Mouse (Mus musculus): Measurements from ENCODE around the gene Tmem37.
A peak's percentile ranks its signal among the peaks of the same experiment; 100 is the strongest.

Tmem37 gene

DNA sequence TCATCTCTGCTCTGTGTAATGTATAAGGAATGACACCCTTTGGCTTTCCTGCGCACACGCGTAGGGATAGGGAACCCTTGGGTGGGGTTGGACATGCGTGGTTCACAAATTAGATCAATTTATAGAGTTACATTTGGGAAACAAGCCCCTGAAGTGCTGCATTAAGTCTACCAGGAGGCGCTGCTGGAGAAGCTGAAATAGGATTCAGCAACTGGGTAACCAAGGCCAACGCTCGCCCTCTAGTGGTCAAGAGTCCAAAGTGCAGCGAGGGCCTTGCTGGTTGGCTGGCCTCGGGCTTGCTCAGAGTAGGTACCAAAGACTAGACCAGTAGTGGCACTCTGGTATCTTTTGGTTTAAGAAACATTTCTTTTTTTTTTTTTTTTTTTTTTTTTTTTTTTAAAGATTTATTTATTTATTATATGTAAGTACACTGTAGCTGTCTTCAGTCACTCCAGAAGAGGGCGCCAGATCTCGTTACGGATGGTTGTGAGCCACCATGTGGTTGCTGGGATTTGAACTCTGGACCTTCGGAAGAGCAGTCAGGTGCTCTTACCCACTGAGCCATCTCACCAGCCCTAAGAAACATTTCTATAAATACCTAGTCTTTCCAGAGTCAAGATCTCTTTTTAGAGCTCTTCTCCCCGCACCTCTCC is 19.7 kb upstream of the Tmem37 start:
- DNase-seq (ENCODE audit: low spot score in 2 of 2), result peak; percentile 71 to 86

DNA sequence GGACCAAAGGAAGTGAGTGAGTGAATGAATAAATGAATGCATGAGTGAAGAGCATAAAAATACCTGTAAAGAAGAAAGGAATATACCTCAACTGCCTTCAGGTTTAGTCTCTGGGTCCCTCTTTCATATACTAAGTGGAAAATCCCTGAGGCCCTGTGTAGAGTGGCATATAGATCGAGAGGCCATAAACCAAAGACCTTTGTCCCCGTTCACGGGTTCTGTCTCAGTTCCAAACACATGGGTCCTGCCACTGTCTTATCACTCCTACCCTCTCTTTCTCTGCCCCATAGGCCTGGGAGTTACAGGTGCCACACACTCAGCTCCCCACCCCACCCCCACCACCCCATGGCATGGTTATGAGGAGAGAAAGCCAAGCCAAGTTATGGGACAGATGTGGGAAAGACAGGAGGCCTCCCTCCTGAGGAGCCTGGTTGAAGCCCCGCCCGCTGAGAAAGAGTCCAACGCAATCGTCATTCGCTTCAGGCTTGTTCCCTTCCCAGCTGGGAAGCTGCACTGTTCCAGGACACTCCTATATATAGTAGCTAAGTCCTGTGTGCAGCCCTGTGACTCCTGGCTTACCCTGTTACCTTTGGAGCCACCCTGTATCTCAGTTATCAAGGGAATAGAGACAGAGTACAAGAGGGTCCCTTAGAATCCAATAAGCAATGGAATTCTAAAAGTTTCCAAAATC is 17.2 kb upstream of the Tmem37 start:
- DNase-seq (ENCODE audit: low spot score in 2 of 2), result no peak

DNA sequence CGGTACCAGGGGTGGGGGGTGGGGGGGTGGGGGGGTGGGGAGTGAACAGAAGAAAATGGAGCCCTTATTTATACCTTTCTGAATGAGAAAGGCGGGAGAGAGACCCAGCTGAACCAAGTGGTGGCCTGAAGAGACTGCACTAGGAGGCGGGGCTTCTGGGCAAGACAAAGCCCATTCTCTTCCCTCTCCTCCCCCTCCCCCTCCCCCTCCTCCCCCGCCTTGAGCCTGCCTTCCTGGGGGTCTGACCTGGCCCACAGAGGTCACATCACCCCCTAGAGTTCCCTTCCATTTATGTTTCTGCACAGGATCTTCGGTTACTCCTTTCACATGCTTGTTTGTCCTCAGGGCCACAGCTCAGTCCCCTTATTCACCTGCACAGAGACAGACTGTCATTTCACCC is 15.3 kb upstream of the Tmem37 start:
- no peak for DNase-seq (ENCODE audit: low spot score in 2 of 2)

DNA sequence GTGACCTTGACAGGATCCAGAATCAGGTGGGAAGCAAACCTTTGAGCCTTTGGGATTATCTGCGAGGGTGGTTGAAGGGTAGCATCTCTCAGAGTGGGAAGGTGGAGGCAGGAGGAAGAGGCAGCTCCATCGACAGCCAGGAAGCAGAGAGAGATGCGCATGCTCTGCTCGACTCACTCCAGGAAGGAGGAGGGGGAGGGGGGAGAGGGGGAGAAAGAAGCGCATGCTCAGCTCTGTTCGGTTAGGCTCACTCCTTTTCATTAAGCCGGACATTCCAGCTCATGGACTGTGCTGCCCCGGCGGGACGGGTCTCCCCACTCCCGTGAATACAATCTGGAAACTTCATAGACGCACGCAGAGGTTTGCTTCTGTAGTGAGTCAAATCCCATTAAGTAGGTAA is 12.8 kb upstream of the Tmem37 start:
- DNase-seq (ENCODE audit: low spot score in 2 of 2), result no peak

GRCm38 (mm10) chr1:120085696-120086095 is 11.8 kb upstream of the Tmem37 start:
- DNase-seq (ENCODE audit: low spot score in 2 of 2), result no peak

DNA sequence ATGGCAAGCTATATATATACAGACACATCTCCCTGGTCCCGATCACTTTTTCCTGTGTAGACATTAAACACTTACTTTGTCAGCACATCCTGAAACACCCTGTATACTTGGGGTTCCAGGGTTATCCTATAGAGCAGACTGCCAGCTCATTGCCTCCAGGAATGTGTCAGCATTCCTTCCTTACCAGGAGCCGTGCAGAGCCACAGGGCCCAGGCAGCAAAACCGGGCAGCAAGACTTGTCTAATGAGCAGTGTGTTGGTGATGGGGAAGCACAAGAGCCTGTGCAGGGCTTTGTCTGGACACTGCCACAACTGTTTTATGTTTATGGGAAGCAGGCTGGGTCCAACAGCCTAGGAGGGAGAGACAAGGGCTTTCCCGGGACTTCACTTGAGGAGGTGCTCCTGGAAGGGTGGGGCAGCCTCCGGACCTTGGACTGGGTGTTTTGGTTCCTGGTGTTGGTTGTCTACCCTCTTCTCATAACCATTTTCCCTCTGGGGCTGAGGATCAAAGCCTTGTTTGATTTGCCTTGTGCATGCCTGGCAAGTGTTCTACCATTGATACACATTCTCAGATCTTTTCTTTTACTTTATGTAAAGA is 10.1 kb upstream of the Tmem37 start:
- no peak for DNase-seq (ENCODE audit: low spot score in 2 of 2)

- DNase-seq (ENCODE audit: low spot score in 2 of 2), result no peak
These were observed 9.2 kb upstream of the Tmem37 start for GRCm38 (mm10) chr1:120082957-120083585.

DNA sequence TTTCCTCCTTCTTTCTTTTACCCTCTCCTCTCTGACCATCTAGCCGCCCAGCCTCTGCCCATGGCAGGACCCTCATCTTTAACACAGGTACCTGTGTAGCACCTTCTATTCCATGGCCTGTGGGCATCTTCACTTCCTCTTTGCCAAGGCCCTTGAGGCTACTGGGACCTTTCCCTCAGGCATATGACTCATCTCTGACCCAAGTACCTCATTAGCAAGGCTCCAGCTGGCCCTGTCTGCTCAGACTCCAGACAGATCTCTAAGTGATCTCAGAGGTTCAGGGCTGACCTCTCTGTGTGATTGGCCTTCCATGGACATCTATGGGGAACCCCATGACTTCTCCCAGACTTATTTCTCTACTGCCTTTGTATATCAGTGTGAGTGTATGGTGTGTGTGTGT is 6.8 kb upstream of the Tmem37 start:
- DNase-seq (ENCODE audit: low spot score in 2 of 2), result no peak

- no peak for DNase-seq (ENCODE audit: low spot score in 2 of 2)
These were observed 4.0 kb upstream of the Tmem37 start for GRCm38 (mm10) chr1:120077746-120078410.

DNA sequence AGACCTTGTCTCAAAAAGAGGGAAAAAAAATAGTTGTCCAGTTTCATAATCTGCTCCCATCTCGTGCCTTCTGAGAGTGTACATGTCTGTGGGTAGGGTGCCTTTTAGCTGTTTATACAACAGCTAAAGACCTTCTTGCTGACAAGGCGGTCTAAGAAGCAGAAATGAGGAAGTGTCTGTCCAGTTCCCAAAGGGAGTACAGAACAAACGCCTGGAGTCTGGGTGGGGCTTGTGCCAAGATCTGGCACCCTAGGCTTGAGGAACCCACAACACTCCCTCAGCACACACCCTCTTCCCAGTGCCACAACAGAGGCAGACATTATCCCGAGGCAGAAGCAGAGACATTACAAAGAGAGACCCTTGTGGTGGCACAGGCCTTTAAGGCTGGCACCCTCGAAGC is 1.6 kb upstream of the Tmem37 start:
- DNase-seq (ENCODE audit: low spot score in 2 of 2), result no peak

GRCm38 (mm10) chr1:120074931-120075330 is 1.1 kb upstream of the Tmem37 start:
- DNase-seq (ENCODE audit: low spot score in 2 of 2), result no peak

DNA sequence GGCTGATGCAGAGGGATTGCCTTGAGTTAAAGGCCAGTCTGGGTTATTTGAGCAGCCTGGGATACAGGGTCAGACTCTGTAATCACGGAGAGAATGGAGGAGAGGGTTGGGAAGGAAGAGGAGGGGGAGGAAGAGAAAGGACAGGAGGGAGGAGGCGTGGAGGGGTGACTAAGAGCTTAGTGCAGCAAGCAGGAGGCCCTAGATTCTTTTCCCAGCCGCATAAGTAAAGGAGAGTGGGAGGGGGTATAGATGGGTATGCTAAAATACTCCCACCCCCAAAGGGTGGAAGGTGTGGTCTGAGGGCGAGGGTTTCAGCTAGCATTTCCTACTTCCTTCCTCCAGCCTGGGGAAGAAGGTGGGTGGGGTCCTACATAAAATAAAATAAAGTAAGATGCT is 431 bp upstream of the Tmem37 start:
- no peak for DNase-seq (ENCODE audit: low spot score in 2 of 2)

- no peak for DNase-seq (ENCODE audit: low spot score in 2 of 2)
These were observed 974 bp downstream of the Tmem37 start for GRCm38 (mm10) chr1:120072900-120073299.

- DNase-seq (ENCODE audit: low spot score in 2 of 2), result no peak
These were observed 2.7 kb downstream of the Tmem37 start for GRCm38 (mm10) chr1:120071133-120071532.

GRCm38 (mm10) chr1:120070168-120070567 is 3.7 kb downstream of the Tmem37 start:
- DNase-seq (ENCODE audit: low spot score in 2 of 2), result no peak

GRCm38 (mm10) chr1:120069120-120069519 is 4.8 kb downstream of the Tmem37 start:
- no peak for DNase-seq (ENCODE audit: low spot score in 2 of 2)

- DNase-seq (ENCODE audit: low spot score in 2 of 2), result no peak
These were observed 7.2 kb downstream of the Tmem37 start for GRCm38 (mm10) chr1:120066625-120067024.

DNA sequence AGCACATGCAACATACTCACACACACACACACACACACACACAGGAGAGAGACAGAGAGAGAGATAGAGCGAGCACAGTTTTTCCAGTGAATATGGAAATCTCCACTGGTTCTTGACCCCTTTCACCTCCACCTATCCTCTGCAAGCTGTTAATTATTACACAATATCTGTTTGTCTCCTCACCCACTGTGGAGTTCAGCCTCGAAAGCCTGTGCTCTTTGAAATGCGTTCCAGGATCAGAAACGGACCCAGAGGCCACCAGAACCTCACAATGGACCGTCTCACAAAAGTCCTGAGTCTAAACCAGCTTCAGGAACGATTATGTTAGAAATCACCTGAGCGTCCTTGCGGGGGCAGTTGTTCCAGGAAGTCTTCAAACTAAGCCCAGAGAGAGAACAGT is 7.7 kb downstream of the Tmem37 start:
- no peak for DNase-seq (ENCODE audit: low spot score in 2 of 2)

DNA sequence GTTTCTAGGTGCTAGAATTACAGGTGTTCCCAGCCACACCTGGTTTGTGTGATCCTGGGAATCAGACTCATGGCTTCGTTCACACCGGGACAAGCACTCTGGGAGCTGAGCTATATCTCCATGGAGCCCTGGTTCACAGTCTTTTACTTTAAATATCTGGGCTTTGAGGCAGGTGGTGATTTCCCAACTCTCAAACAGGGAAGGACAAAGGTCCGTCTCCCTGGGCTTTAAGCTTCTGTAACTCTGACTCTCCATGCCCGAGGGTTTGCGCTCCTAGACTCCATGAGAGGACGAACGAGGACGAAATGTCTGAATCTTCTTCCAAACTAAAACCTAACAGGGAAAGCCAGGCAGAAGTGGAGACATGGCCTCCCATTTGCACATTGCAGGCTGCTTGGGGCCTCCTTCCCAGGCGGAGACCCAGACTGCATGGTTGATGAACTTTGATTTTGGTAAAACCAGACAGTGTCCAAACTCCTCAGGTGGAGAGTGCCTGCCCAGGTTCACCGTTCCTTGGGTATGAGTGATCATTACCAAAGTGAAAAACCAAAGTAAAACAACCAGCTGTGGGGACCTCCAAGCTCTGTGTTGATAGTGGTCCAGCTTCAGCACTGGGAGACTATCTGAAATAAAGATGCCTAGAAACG is 9.7 kb downstream of the Tmem37 start:
- no peak for DNase-seq (ENCODE audit: low spot score in 2 of 2)

DNA sequence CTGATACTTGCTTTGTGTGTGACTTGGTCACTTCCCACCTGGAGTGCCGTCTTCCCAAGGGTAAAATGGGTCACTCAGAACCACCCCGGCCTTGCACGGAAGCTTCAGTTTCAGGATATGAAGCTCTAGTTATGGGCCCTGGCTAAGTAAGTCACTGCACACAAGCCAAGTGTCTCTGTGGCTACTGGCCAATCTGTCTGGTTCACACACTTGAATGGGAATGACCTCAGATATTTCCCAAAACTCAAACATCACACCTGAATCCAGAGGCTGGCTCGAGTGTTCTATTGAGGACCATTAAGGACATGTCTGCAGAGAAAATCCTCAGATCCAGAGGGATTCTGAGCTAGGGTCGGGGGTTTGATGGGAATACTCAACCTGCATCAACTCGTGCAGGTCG is 11.6 kb downstream of the Tmem37 start:
- DNase-seq (ENCODE audit: low spot score in 2 of 2), result no peak

GRCm38 (mm10) chr1:120060687-120061086 is 13.2 kb downstream of the Tmem37 start:
- DNase-seq (ENCODE audit: low spot score in 2 of 2), result no peak
